Mouse (Mus musculus) spleen, adult 12 weeks (tissue): ENCODE measurements around the gene Ywhaq.
A peak's percentile ranks its signal among the peaks of the same experiment; 100 is the strongest.
"Not testable (repeated sequence)": the region's sequence is repeated elsewhere in the genome, so short reads cannot be mapped to it uniquely, and the experiment has no call there.

Experiments used
- DNase-seq: peaks from one replicate; pipeline ENCODE4 v3.0.0; 2022; ENCODE audit warnings: low spot score

Gene Ywhaq

GRCm38 (mm10) chr12:21409651-21410050 lies 7.8 kb downstream of the Ywhaq start:
- no peak for DNase-seq

DNA sequence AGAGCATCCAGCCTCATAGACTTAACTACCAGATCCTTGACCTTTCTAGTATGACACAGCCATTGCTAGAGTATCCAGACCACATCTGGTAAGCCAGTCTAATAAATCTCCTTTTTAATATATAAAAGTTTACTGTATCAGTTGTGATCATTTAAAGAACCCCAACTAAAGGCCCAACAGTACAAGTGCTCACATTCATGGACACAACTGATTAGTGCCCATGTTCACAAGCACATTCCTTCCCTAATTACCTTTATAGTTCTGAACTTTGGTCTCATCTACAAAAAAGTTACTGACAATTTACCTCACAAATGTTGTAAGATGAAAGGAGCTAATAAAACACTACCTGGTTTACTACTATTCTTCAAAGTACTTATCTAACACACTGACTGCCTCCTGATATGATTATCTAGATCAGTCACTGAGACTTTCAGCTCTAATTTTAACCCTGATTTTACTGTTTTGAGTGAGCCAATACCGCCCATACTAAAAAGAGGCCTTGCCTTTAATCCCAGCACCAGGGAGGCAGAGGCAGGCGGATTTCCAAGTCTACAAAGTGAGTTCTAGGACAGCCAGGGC lies 8.6 kb downstream of the Ywhaq start:
- DNase-seq: no peak

DNA sequence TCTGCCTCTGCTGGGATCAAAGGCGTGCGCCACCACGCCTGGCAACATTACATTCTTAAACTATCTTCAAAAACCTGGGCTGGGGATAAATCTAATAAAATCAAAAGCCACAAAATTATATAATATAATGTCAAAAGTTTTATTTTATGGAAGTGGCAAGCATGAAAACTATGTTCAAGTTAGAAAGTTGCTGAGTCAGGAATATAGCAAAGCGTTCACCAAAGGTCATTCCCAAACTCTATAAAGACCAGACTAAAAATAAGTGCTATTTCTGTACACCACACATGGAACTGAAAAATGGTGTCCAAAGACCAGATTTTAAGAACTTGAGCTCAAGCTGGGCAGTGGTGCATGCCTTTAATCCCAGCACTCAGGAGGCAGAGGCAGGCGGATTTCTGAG lies 14.7 kb downstream of the Ywhaq start:
- no peak for DNase-seq

GRCm38 (mm10) chr12:21386201-21386600 lies 31.2 kb downstream of the Ywhaq start:
- no peak for DNase-seq

DNA sequence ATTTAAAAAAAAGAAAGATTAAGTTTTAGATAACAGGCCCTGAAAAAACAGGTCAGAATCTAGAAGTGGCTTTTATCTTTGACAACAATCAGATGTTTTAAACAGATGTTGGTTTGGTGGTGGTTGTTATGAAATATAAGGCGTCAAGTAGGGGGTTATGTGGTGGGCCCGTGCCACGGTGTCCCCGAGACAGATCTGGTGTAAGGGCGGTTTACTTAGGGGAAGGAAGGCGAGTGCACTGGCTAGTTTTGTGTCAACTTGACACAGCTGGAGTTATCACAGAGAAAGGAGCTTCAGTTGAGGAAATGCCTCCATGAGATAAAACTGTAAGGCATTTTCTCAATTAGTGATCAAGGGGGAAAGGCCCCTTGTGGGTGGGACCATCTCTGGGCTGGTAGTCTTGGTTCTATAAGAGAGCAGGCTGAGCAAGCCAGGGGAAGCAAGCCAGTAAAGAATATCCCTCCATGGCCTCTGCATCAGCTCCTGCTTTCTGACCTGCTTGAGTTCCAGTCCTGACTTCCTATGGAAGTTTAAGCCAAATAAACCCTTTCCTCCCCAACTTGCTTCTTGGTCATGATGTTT lies 38.6 kb downstream of the Ywhaq start:
- not testable (repeated sequence) for DNase-seq

GRCm38 (mm10) chr12:21375376-21376157 lies 41.9 kb downstream of the Ywhaq start:
- DNase-seq: no peak

DNA sequence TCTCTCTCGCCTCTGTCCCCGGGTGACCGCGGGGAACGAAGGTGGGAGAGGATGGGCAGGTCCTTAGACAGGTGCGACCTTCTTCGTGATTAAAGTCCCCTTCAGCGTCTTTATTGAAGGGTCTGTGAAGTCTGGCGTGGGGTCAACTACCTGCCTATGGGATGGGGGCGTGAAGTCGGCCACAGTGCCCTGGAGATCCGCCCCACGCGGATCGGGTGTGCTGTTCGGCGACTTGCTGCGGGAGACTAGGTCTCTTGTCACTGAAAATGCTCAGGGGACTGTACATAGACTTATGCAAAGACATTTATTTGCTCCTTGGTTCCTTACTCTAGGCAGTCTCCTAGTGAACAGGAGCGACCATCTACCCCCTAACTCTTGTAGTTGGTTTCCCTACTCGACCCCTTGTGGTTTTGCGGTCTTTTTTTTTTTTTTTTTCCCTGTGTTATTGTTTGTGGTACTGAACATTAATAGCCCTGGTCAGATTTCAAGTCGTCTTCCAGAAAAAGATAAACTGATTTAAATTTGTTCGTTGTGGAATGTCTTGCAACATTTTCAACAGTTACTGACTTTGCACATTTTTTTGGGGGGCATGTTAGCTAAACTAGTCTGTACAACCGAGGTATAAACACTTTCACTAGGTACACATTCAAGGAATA lies 43.5 kb downstream of the Ywhaq start:
- no peak for DNase-seq

DNA sequence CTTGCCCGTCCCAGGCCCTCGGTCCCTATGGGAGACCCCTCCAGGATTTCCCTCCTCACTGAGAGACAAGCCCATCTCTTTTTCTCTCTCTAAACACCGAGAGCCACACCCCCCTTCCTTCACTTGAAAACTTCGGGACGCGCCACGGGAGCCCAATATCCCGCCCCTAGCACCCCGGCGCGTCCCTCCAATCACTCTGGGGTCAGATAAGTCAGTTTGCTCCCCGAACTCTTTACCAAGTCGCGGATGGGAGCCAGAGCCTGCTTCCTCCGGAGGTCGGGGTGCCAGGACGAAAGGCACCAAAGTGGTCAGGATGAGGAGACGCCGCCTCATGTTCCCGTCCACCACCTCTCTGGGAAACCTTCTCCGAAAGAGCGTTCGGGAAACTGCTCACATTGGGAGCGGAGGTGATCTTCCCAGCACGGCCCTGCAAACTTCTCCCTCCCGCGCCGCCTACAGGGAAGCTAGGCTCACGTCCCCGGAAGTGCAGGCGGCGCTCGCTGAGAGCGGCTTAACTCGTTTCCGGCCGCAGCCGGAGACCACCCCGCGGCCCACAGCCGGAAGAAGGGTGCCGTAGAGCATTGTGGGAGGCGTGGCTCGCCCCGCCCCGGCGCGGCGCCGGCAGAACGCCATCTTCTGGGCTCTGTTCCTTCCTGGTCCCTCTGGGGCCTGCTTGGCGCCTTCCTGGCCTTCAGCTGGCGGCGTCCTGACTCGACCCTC lies 44.2 kb downstream of the Ywhaq start, which contains the start of gene Adam17:
Adam17 (minus strand) TSS at position 533 of the 720 bp plus-strand sequence.
- peak; percentile 91 for DNase-seq

- no peak for DNase-seq
These were observed 47.3 kb downstream of the Ywhaq start for GRCm38 (mm10) chr12:21370035-21370611.

DNA sequence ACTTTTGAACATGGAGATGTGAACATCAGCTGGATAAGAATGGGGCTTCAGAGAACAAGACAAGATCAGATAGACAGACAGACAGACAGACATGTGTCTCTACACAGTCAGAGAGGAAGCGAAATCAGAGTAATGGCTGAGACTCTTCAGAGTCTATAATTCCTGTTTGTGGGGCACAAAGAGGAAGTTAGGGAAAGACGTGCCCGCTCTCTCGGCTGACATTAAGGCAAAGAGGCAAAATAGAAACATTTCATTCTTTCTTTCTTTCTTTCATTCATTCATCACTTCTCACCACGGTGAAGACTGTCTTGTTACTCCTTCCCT lies 48.4 kb downstream of the Ywhaq start:
- DNase-seq: no peak

DNA sequence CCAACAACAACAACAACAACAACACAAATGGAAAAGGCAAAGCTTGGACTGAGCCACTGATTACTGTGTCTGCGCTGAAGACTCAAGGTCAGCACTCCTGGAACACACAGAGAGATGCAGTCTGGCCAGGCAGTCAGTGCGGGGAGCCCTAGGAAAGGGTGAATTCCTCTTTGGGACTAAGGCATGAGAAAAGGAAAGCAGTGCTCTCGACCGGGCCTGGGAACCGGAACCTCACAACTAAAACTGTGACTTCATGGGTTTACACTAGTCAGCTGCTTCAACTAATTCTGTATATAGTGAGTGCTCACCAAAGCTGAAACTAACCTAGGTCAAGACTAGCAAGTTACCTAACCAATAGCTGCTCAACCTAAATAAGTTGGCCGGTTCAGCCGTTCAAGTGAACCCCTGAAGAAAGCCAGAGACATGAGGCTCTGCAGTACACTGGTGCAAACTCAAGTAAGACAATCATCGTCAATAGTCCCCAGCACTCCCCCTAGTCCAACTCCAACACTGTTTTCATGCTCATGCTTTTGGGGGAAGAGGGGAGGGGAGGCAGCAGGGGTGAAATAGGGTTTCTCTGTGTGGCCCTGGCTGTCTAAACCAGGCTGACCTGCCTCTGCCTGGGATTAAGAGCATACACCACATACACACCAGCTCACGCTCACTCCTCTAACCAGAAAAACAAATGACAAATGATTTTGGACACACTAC lies 48.9 kb downstream of the Ywhaq start:
- no peak for DNase-seq

DNA sequence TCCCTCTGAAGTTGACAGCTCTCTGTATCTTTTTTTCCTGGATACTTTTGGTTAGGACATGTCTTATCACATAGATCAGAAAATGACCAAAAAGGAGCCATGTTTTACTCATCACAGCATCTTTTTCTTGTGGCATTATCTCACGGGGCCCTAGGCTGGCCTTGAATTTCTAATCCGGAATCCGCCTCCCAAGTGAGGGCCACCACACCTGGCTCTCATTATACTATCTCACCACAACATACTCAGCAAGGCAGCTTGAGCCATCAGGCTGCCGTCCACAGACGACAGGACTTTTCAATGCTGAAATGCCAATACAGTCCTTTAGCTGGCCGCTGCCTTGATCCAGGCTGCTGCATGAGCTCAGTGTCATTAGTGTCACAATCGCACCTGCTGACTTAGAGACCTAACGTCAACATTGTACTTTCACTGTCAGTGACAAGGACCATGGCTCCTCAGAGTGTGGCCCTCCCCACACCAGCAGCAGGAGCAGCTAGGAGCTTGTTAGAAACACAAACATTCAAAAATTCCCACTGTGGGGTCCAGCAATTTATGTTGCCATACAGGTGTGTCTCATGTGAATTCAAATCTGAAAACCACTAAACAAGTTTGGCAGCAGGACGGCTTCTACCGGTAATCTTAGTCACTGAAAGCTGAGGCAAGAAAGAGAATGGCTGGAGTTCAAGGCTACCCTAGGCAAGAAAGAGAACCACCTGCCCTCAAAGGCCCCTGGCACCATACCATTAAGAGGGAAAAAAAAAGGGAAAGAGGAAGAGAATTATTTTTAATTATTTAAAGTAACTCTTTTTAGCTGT lies 52.6 kb downstream of the Ywhaq start:
- no peak for DNase-seq

DNA sequence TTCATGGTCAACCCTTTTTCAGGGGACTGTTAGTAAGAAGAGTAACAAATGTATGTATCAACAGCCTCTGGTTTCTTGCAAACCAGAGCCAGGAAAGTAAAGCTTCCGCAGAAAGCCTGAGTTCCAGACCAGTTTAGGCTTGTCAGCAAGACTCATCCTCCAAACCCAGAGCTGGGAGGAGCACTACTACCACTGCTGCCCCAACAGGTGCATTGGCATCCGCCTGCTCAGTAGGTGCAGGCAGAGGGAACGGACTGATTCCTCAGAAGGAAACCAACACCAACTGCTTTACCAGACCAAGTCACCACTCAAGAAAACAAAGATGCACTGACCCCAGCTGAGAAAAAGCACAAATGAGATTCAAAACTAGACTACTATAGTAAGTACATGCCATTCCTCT lies 54.2 kb downstream of the Ywhaq start:
- no peak for DNase-seq

- DNase-seq: no peak
These were observed 54.8 kb downstream of the Ywhaq start for GRCm38 (mm10) chr12:21362686-21363085.

DNA sequence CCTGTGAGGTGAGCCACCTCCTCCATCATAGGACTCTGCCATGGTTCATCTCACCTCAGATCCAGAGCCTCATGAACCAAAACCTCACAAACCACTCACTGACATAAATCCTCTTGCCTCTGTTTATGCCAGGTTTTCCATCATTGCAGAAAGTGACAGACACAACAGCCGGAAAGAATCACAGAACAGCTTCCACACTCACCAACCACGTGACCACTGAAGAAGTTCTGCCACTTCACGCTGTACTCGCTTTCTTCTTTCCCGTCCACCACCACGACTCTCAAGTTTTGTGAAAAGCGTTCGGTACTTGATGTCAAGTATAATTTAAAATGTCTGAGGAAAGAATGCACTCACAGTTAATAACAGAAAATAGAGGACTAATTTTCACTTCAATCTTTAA lies 63.8 kb downstream of the Ywhaq start:
- no peak for DNase-seq

- no peak for DNase-seq
These were observed 67.1 kb downstream of the Ywhaq start for GRCm38 (mm10) chr12:21350113-21350876.

GRCm38 (mm10) chr12:21346972-21347371 lies 70.5 kb downstream of the Ywhaq start:
- no peak for DNase-seq

GRCm38 (mm10) chr12:21340674-21341073 lies 76.8 kb downstream of the Ywhaq start:
- DNase-seq: no peak
